Mouse (Mus musculus) midbrain, embryonic 14.5 days (tissue): Measurements from ENCODE around the gene Gm17651. TPM values are rescaled to one million over a fixed set of nuclear protein-coding genes. Genes with fewer than 3 reads are reported as not detected.

ENCODE experiments used
- ATAC-seq: fragments of 200-750 bp; cut with Nextera tagmentation; 2 replicates; pipeline ENCODE4 v1.8.0; 2017; ENCODE audit warnings: moderate number of reproducible peaks, moderate library complexity; ENCODE audit not compliant: low FRiP score, low TSS enrichment
- DNase-seq: peaks from one replicate; pipeline ENCODE4 v3.0.0-alpha.2; 2015
- H3K27ac ChIP-seq: fragments of 300-500 bp; sonication (generic); replicated peaks from 2 replicates; pipeline ENCODE4 v1.5.1; 2014; ENCODE audit warnings: mild to moderate bottlenecking, low read depth, low read length, moderate library complexity
- H3K27me3 ChIP-seq: fragments of 300-500 bp; sonication (generic); 2 replicates; pipeline ENCODE4 v1.6.1; 2014; ENCODE audit warnings: low read length, control low read depth, mixed read lengths; ENCODE audit not compliant: control insufficient read depth, insufficient read depth
- H3K36me3 ChIP-seq: fragments of 300-500 bp; sonication (generic); 2 replicates; pipeline ENCODE4 v1.6.1; 2014; ENCODE audit warnings: low read length, control low read depth; ENCODE audit not compliant: control insufficient read depth, insufficient read depth
- H3K4me1 ChIP-seq: fragments of 300-500 bp; sonication (generic); 2 replicates; pipeline ENCODE4 v1.6.1; 2014; ENCODE audit warnings: mild to moderate bottlenecking, antibody characterized with exemption, low read length, control low read depth; ENCODE audit not compliant: control insufficient read depth, insufficient read depth
- H3K4me2 ChIP-seq: fragments of 300-500 bp; sonication (generic); 2 replicates; pipeline ENCODE4 v1.6.1; 2014; ENCODE audit warnings: mild to moderate bottlenecking, low read length, moderate library complexity
- H3K4me3 ChIP-seq: fragments of 300-500 bp; sonication (generic); replicated peaks from 2 replicates; pipeline ENCODE4 v1.5.1; 2014; ENCODE audit warnings: low read depth, low read length
- H3K9ac ChIP-seq: fragments of 300-500 bp; sonication (generic); replicated peaks from 2 replicates; pipeline ENCODE4 v1.6.1; 2014; ENCODE audit warnings: mild to moderate bottlenecking, low read length, moderate library complexity
- H3K9me3 ChIP-seq: fragments of 300-500 bp; sonication (generic); 2 replicates; pipeline ENCODE4 v1.6.1; 2016; ENCODE audit warnings: low read length, control low read depth, mixed read lengths; ENCODE audit not compliant: control insufficient read depth
- WGBS: fragments of 180-500 bp; shearing (Covaris S2); extraction: QIAGEN DNeasy Blood & Tissue Kit; methylation state at CpG from one replicate; pipeline ENCODE4 v1.1.7; 2014; 5-methylcytosine and 5-hydroxymethylcytosine counted together
- microRNA-seq: library from miRNA; unstranded; fragments of <30 nt; microRNA quantifications from one replicate; pipeline ENCODE4, GENCODE M21; 2016
- polyA plus RNA-seq: library from polyadenylated mRNA; unstranded; fragments of >200 nt; fragmentation: Nextera tagmentation; extraction: Ambion mirVana; gene quantifications from 2 replicates; pipeline ENCODE4 v1.2.1, GENCODE M21; 2014

Gm17651 gene
- polyA plus RNA-seq, 1 experiment from 2014 or later, result not detected

DNA sequence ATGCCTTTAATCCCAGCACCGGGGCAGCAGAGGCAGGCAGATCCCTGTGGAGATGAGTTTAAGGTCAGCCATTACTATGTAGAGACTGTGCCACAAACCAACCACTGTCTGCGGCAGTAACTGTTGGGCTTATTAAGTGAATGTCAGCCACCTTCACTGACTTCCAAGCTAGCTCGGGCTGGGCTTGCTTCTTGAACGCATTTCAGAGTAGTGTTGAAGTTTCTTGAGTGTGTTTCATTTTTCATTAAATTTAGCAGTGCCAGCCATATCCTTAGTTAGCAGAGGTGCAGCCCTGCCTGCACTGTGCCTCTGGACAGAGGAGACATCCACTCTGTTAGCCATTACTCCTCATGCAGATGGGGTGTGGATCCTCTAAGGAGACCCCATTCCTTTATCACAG is 43.7 kb downstream of the Gm17651 start:
- Histone ChIP-seq H3K4me2 (no peak overlapping the region), H3K9me3 (no peaks in the 10 kb centered on the region), H3K27ac (no peak overlapping the region), H3K4me3 (no peak overlapping the region), H3K36me3 (no peaks in the 10 kb centered on the region), H3K9ac (no peak overlapping the region), H3K27me3 (no peaks in the 10 kb centered on the region), H3K4me1 (no peaks in the 10 kb centered on the region)
- ATAC-seq (no peak), DNase-seq (no peak)
- WGBS, result 96% methylated on average over 4 of the region's 4 CpGs

DNA sequence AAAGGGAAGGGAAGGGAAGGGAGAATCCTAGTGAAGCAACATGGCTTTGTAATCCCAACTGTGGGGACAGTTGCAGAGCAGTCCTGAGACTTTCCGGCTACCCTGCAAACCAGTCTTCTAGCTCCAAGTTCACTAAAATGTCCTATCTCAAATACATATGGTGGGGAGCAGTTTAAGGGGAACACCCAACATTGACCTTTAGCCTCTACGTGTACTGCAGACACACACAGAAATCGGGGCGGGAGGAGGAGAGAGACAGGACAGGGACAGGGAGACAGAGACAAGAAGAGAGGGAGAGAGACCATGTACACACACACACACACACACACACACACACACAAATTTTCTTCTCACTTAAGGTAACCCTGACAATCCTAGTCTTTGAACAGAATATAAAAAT is 44.6 kb downstream of the Gm17651 start:
- no peak overlapping the region for H3K4me2 ChIP-seq
- ATAC-seq (no peak), DNase-seq (no peak)
- H3K4me3 ChIP-seq, result no peak overlapping the region
- 85% methylated on average over 4 of the region's 4 CpGs for WGBS
- H3K9ac ChIP-seq, result no peak overlapping the region
- no peaks in the 10 kb centered on the region for H3K9me3 ChIP-seq
- H3K27me3 ChIP-seq, result no peaks in the 10 kb centered on the region
- H3K27ac ChIP-seq, result no peak overlapping the region
- H3K36me3 ChIP-seq, result no peaks in the 10 kb centered on the region
- H3K4me1 ChIP-seq, result no peaks in the 10 kb centered on the region

DNA sequence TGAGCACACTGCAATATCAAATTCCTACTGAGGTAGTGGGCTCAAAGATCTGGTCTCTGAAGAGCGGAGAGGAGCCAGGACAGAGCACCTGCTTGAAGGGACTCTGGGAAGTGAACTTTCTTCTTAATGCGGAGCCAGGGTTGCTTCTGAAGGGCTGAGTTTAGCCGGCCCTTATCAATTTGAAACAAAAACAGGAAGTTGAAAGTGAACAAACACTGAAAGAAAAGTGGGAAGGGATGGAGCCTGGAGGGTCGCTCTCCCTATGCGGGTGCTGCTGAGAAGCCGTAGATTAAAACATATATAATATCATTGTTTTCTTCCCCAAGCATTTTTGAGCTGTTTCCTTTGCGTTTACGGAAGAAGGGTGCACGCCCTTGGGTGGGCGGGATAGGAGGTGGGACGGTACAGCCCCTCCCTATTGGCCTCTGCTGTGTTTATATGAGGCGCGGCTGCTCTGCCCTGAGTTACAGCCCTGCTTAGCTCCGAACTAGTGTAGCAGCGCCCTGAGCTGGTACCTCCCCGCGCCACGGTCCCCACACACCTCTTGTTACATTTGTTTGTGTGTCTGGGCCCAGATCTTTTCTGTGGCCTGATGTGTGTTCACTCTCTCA is 46.0 kb downstream of the Gm17651 start, which contains the start of gene Fmo5:
Fmo5 (plus strand) TSS at position 414 of the 611 bp plus-strand sequence.
- H3K9ac ChIP-seq, result peak within 1 kb of the TSS; percentile 4; the same call in 1 of the 2 replicates
- H3K27ac ChIP-seq, result no peak within 1 kb of the TSS
- 0 out of 2 replicates have a peak within 1 kb of the TSS, but pooled peaks have one; percentile 2 for H3K4me3 ChIP-seq
- WGBS, result 7% methylated on average over 18 of the region's 18 CpGs
- H3K4me1 ChIP-seq, result no peaks in the 10 kb centered on the region
- DNase-seq (peak; percentile 16), ATAC-seq (no peak)
- no peaks in the 10 kb centered on the region for H3K27me3 ChIP-seq
- H3K9me3 ChIP-seq, result no peaks in the 10 kb centered on the region
- peak within 1 kb of the TSS; percentile 39 for H3K4me2 ChIP-seq
- H3K36me3 ChIP-seq, result no peaks in the 10 kb centered on the region

DNA sequence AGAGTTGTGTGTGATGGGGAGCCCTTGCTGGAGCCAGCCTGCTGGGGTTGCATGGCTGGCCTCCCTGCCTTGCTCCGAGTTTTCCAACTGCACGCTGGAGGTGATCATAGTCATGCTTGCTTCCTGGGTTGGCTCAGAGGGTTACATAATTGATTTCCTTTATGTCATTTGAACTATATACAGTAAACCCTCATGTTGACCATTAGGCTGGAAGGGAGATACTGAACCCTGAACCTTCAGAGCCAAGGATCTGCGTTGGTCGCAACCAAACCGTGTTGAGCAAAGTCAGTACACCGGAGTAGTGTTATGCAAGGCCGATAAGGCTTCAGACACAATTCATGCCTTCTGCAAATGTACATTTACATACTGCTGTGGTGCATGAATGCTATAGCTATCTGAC is 46.6 kb downstream of the Gm17651 start:
- no peak for DNase-seq
- no peak for ATAC-seq
- H3K4me2 ChIP-seq, result no peak overlapping the region
- no peaks in the 10 kb centered on the region for H3K9me3 ChIP-seq
- no peaks in the 10 kb centered on the region for H3K4me1 ChIP-seq
- no peaks in the 10 kb centered on the region for H3K27me3 ChIP-seq
- no peak overlapping the region for H3K9ac ChIP-seq
- H3K36me3 ChIP-seq, result no peaks in the 10 kb centered on the region
- H3K27ac ChIP-seq, result no peak overlapping the region
- 85% methylated on average over 7 of the region's 7 CpGs for WGBS
- H3K4me3 ChIP-seq, result no peak overlapping the region

DNA sequence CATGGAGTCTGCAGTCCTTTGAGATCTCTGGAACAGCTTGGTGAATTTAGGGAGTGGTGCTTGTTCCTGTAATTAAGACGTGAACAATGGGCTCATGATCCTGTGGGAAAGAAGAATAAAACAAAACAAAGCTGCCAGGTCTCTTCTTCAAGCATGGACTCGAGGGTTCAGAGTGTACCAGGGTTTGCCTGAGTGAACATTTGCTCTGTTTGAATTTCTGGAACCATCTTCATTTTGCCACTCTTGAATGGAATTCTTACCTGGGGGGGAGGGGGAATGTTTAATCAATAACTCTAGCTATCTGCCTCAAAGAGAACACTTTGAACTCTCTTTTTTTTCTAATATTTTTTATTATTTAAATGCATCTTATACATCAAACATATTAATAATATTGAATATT is 49.9 kb downstream of the Gm17651 start:
- WGBS, result 35% methylated on average over 2 of the region's 2 CpGs
- no peak overlapping the region for H3K4me3 ChIP-seq
- H3K36me3 ChIP-seq, result no peaks in the 10 kb centered on the region
- ATAC-seq (no peak), DNase-seq (no peak)
- H3K27me3 ChIP-seq, result no peaks in the 10 kb centered on the region
- no peak overlapping the region for H3K9ac ChIP-seq
- no peak overlapping the region for H3K27ac ChIP-seq
- no peak overlapping the region for H3K4me2 ChIP-seq
- no peaks in the 10 kb centered on the region for H3K4me1 ChIP-seq
- no peaks in the 10 kb centered on the region for H3K9me3 ChIP-seq

Small RNA genes within 50 kb of the gene (microRNA-seq; reads per million reads assigned to microRNA genes)
- not detected for gene Mir7225

Other genes starting within 250 kb of the Gm17651 start
- gene Chd1l, start 64.5 kb downstream of the Gm17651 start, polyA plus RNA-seq, result 3.1 and 6.4 TPM in 2 replicates
- gene Fmo5, start 45.9 kb downstream of the Gm17651 start, polyA plus RNA-seq, result 0.53 TPM in 1 of 2 replicates, not detected in the other
- gene Prkab2, start 16.5 kb downstream of the Gm17651 start, polyA plus RNA-seq, result 8.9 TPM in 2 replicates
- gene Pde4dip, start 214.0 kb upstream of the Gm17651 start, polyA plus RNA-seq, result 63.3 and 76.3 TPM in 2 replicates
- gene Sec22b, start 226.5 kb upstream of the Gm17651 start, polyA plus RNA-seq, result 99.3 and 114 TPM in 2 replicates